In the genomic region with DNA sequence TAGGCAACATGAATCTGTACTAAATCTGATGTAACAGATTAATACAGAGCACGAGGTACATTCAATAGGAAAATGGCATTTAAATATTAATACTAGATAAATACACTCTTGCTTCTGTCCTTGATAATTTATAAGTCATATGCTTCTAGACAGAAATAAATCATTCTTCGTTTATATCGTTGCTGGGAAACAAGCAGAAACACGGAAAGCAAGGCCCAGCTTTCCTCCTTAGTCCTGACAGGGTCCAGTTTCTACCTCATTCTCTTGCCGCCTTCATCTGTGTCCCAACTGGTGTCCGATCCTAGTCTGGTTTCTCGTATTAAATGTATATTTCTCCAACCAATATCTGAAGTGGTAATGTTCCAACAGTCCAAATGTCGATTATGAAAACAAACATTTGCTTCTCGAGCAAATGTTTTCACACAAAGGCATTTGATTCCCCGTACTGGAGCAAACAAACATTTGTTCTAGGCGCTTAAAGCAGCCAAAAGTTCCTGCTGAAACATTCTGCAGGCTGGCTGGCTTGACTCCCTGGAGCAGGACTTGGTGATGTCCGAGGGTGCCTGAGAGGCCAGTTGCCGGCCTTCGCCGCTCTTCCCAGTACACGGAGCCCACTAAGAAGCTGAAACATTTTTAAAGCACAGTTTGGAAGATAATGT, we compare ENCODE assay signal across 8 mouse cellular contexts.
DNase-seq lines count a peak whose midpoint lies in the region; ATAC-seq and TF ChIP-seq lines count a peak whose summit lies in the region.

No protein-coding gene starts in this region.

- no peaks in the 10 kb centered on the region for H3K36me3 ChIP-seq in midbrain, embryonic 10.5 days
- no peaks in the 10 kb centered on the region for H3K36me3 ChIP-seq in midbrain, embryonic 11.5 days (ENCODE audit: control insufficient read depth, insufficient read depth, low read length)
- H3K36me3 ChIP-seq in hindbrain, embryonic 10.5 days = no peaks in the 10 kb centered on the region
- H3K36me3 ChIP-seq in limb, embryonic 15.5 days = no peaks in the 10 kb centered on the region
- H3K36me3 ChIP-seq in small intestine, adult 2 months (ENCODE audit: control insufficient read depth, insufficient read depth, low read length) = no peaks in the 10 kb centered on the region

- no peak for TF ChIP-seq POLR2A in small intestine, adult 2 months (IDR thresholded peaks at IDR 0.05; ENCODE audit: low read depth, low read length)

- no peak for DNase-seq in midbrain, embryonic 10.5 days (ENCODE audit: low spot score)
- no peak for DNase-seq in midbrain, embryonic 11.5 days (ENCODE audit: low spot score, missing footprints)
- no peak for DNase-seq in hindbrain, embryonic 10.5 days (ENCODE audit: low spot score)
- no peak for DNase-seq in cerebellum, adult 11 months
- no peak for DNase-seq in left cerebral cortex, adult 11 months (ENCODE audit: low spot score)
- DNase-seq in layer of hippocampus, adult 8-10 months (ENCODE audit: low spot score in 2 of 2) = no peak

- no peak overlapping the region for H3K4me2 ChIP-seq in midbrain, embryonic 11.5 days
- no peak overlapping the region for H3K4me2 ChIP-seq in limb, embryonic 15.5 days

- H3K27me3 ChIP-seq in midbrain, embryonic 10.5 days (ENCODE audit: low read depth, poor library complexity, severe bottlenecking) = no peaks in the 10 kb centered on the region
- no peaks in the 10 kb centered on the region for H3K27me3 ChIP-seq in midbrain, embryonic 11.5 days (ENCODE audit: control insufficient read depth, insufficient read depth, low read length)
- no peaks in the 10 kb centered on the region for H3K27me3 ChIP-seq in hindbrain, embryonic 10.5 days (ENCODE audit: insufficient read depth, poor library complexity, severe bottlenecking)
- H3K27me3 ChIP-seq in limb, embryonic 15.5 days = no peaks in the 10 kb centered on the region
- H3K27me3 ChIP-seq in small intestine, adult 2 months (ENCODE audit: control insufficient read depth, insufficient read depth, low read length) = no peaks in the 10 kb centered on the region

- 0 out of 2 replicates have a peak overlapping the region, but pooled peaks have one; percentile 55 for H3K27ac ChIP-seq in midbrain, embryonic 10.5 days (replicated peaks)
- H3K27ac ChIP-seq in midbrain, embryonic 11.5 days (ENCODE audit: low read depth, low read length) = no peak overlapping the region
- H3K27ac ChIP-seq in hindbrain, embryonic 10.5 days = peak overlapping the region; percentile 75
- peak overlapping the region; percentile 67; the same call in 1 of the 2 replicates for H3K27ac ChIP-seq in limb, embryonic 15.5 days
- H3K27ac ChIP-seq in small intestine, adult 2 months (ENCODE audit: insufficient read depth, low read depth, low read length) = peak overlapping the region; percentile 15; the same call in 1 of the 2 replicates

- H3K9me3 ChIP-seq in midbrain, embryonic 10.5 days (replicated peaks) = no peaks in the 10 kb centered on the region
- H3K9me3 ChIP-seq in midbrain, embryonic 11.5 days (ENCODE audit: control insufficient read depth, low read length) = no peaks in the 10 kb centered on the region
- H3K9me3 ChIP-seq in hindbrain, embryonic 10.5 days = peaks cover 3% of the 10 kb centered on the region; the same call in 1 of the 2 replicates
- H3K9me3 ChIP-seq in limb, embryonic 15.5 days = no peaks in the 10 kb centered on the region

- 77% methylated on average over 16 of the region's 16 CpGs for WGBS in midbrain, embryonic 10.5 days
- 72% methylated on average over 16 of the region's 16 CpGs for WGBS in midbrain, embryonic 11.5 days
- WGBS in hindbrain, embryonic 10.5 days = 80% methylated on average over 16 of the region's 16 CpGs
- WGBS in limb, embryonic 15.5 days = 55% methylated on average over 16 of the region's 16 CpGs
- WGBS in small intestine, adult 2 months = 62% methylated on average over 16 of the region's 16 CpGs

- TF ChIP-seq CTCF in small intestine, adult 2 months (IDR thresholded peaks at IDR 0.05; ENCODE audit: extremely low read depth, insufficient read length, insufficient replicate concordance, low read depth, low read length) = no peak

- H3K4me3 ChIP-seq in midbrain, embryonic 10.5 days = no peak overlapping the region
- no peak overlapping the region for H3K4me3 ChIP-seq in midbrain, embryonic 11.5 days (ENCODE audit: low read depth, low read length)
- no peak overlapping the region for H3K4me3 ChIP-seq in hindbrain, embryonic 10.5 days
- no peak overlapping the region for H3K4me3 ChIP-seq in limb, embryonic 15.5 days
- H3K4me3 ChIP-seq in small intestine, adult 2 months (ENCODE audit: low read depth, low read length) = no peak overlapping the region

- H3K4me1 ChIP-seq in midbrain, embryonic 10.5 days = peaks cover 25% of the 10 kb centered on the region
- H3K4me1 ChIP-seq in midbrain, embryonic 11.5 days (ENCODE audit: control insufficient read depth, insufficient read depth, low read length) = peaks cover 5% of the 10 kb centered on the region; the same call in 1 of the 2 replicates
- H3K4me1 ChIP-seq in hindbrain, embryonic 10.5 days (replicated peaks) = peaks cover 26% of the 10 kb centered on the region
- H3K4me1 ChIP-seq in limb, embryonic 15.5 days = 0 out of 2 replicates have a peak, but pooled peaks cover 4% of the 10 kb centered on the region
- H3K4me1 ChIP-seq in small intestine, adult 2 months (ENCODE audit: control insufficient read depth, insufficient read depth, insufficient read length, low read length) = no peaks in the 10 kb centered on the region

- H3K9ac ChIP-seq in midbrain, embryonic 11.5 days (ENCODE audit: low read length) = no peak overlapping the region
- H3K9ac ChIP-seq in limb, embryonic 15.5 days = no peak overlapping the region

- no peak for ATAC-seq in midbrain, embryonic 11.5 days (ENCODE audit: low FRiP score)
- ATAC-seq in limb, embryonic 15.5 days (ENCODE audit: insufficient number of reproducible peaks, low FRiP score, low TSS enrichment, low read depth) = no peak
